12 mouse cellular contexts compared by ENCODE assay signal in genomic region chr4:21407850-21408249, GRCm38 (mm10).
DNase-seq lines count a peak whose midpoint lies in the region; ATAC-seq and TF ChIP-seq lines count a peak whose summit lies in the region.
"Had no signal": no experiment of that assay in that cellular context is flagged by ENCODE, and none has a peak within 500 bp of the region (broad histone marks: within the 10 kb centered on the region; RNA-seq: fewer than 3 reads in every experiment).

No protein-coding gene starts in this region.

- H3K4me3 ChIP-seq in left cerebral cortex, adult 2 months, result no peak overlapping the region
- H3K4me3 ChIP-seq: forebrain, embryonic 15.5 days; heart, embryonic 13.5 days had no signal

- no peak overlapping the region for H3K27ac ChIP-seq in left cerebral cortex, adult 2 months
- H3K27ac ChIP-seq: forebrain, embryonic 15.5 days; heart, embryonic 13.5 days had no signal

- peak; percentile 36 for TF ChIP-seq CTCF in left cerebral cortex, adult 2 months (IDR thresholded peaks at IDR 0.05)

- ATAC-seq in megakaryocyte progenitor cell, adult 5-6 weeks (replicated peaks; ENCODE audit: poor library complexity), result 0 out of 2 replicates have a peak, but pooled peaks have one; percentile 31
- ATAC-seq: forebrain, embryonic 15.5 days had no signal

- intact Hi-C loops in left cerebral cortex, adult 2 months (cut with DNase I), result no loop called here
- intact Hi-C loops in gastrocnemius, postnatal 14 days (cut with DNase I; ENCODE audit: low total_unique reads), result no loop called here

- DNase-seq in adrenal gland, postnatal 10 days, result peak; percentile 1
- DNase-seq in adrenal gland, postnatal 4 days (ENCODE audit: low spot score in 2 of 2), result no peak
- no peak for DNase-seq in left cerebral cortex, adult 2 months (ENCODE audit: extremely low spot score in 1 of 2, low spot score in 2 of 2)
- DNase-seq in left cerebral cortex, adult 8-10 months (ENCODE audit: low spot score in 2 of 2), result no peak
- DNase-seq in R1 (ENCODE audit: low read depth, low spot score), result peak; percentile 73
- no peak for DNase-seq in gastrocnemius, postnatal 14 days
- no peak for DNase-seq in spleen, postnatal 36 days (ENCODE audit: low spot score in 2 of 2)
- DNase-seq: B cell, adult 2 months; lung, postnatal 4 days had no signal

Comparison
In these comparisons a context has a peak if more than half of its experiments do, and no peak if none do; other contexts are left out.
1. DNase-seq: peak in adrenal gland, postnatal 10 days (single experiment) and R1 (single experiment); none in adrenal gland, postnatal 4 days (0 of 2), left cerebral cortex, adult 2 months (0 of 2), left cerebral cortex, adult 8-10 months (0 of 2), gastrocnemius, postnatal 14 days (single experiment) and spleen, postnatal 36 days (0 of 2).